Mouse (Mus musculus): ENCODE data around the gene Tbc1d9.

GRCm38 (mm10) chr8:83285391-83285790 lies 120.2 kb downstream of the Tbc1d9 start:
- TF ChIP-seq CTCF (IDR thresholded peaks at IDR 0.05; ENCODE audit: borderline replicate concordance, insufficient read depth, low read length) (no peak), POLR2A (IDR thresholded peaks at IDR 0.05; ENCODE audit: low read depth, low read length) (no peak)
